Mouse (Mus musculus) limb, embryonic 10.5 days (tissue): ENCODE results near the gene Stil. TPM values are rescaled to one million over a fixed set of nuclear protein-coding genes. Genes with fewer than 3 reads are reported as not detected.
A peak's percentile ranks its signal among the peaks of the same experiment; 100 is the strongest.

Source experiments
- DNase-seq: peaks from one replicate; pipeline ENCODE4 v3.0.0-alpha.2; 2017; ENCODE audit warnings: low spot score
- H3K27ac ChIP-seq: fragments of 300-500 bp; sonication (generic); 2 replicates; pipeline ENCODE4 v1.5.1; 2016; ENCODE audit warnings: mild to moderate bottlenecking
- H3K27me3 ChIP-seq: fragments of 300-500 bp; sonication (generic); 2 replicates; pipeline ENCODE4 v1.6.1; 2016; ENCODE audit warnings: low read depth, mild to moderate bottlenecking; ENCODE audit not compliant: poor library complexity, severe bottlenecking
- H3K36me3 ChIP-seq: fragments of 300-500 bp; sonication (generic); 2 replicates; pipeline ENCODE4 v1.6.1; 2016; ENCODE audit warnings: mild to moderate bottlenecking, moderate library complexity
- H3K4me1 ChIP-seq: fragments of 300-500 bp; sonication (generic); 2 replicates; pipeline ENCODE4 v1.6.1; 2016
- H3K4me3 ChIP-seq: fragments of 300-500 bp; sonication (generic); 2 replicates; pipeline ENCODE4 v1.5.1; 2016; ENCODE audit warnings: mild to moderate bottlenecking, moderate library complexity
- H3K9me3 ChIP-seq: fragments of 300-500 bp; sonication (generic); replicated peaks from 2 replicates; pipeline ENCODE4 v1.6.1; 2016; ENCODE audit warnings: mild to moderate bottlenecking
- WGBS: fragments of 180-500 bp; shearing (Covaris S2); methylation state at CpG from one replicate; pipeline ENCODE4 v1.1.7; 2016; 5-methylcytosine and 5-hydroxymethylcytosine counted together
- polyA plus RNA-seq: library from polyadenylated mRNA; unstranded; fragments of >200 nt; fragmentation: Nextera tagmentation; extraction: Ambion mirVana; gene quantifications from 2 replicates; pipeline ENCODE4 v1.2.1, GENCODE M21; 2016

The Stil gene
- polyA plus RNA-seq, 1 experiment from 2014 or later = 19.8 TPM

DNA sequence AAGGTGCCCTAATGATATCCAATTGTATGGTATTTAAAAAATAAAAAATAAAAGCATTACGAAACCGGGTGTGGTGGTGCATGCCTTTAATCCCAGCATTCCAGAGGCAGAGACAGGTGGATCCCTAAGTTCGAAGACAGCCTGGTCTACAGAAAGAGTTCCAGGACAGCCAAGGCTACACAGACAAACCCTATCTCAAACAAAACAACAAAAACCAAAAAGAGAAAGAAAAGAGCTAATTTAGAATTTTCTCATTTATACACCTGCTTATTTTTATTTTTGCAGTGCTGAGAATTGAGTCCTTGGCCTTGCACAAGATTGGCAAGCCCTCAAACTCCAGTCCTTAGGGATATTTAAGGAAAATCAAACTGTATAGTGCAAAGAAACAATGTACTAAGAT is 55.7 kb downstream of the Stil start:
- no peak for DNase-seq
- 12% methylated on average over 3 of the region's 3 CpGs for WGBS
- H3K4me1 ChIP-seq = peaks cover 32% of the 10 kb centered on the region
- no peak overlapping the region for H3K27ac ChIP-seq
- H3K4me3 ChIP-seq = no peak overlapping the region
- no peaks in the 10 kb centered on the region for H3K9me3 ChIP-seq
- no peaks in the 10 kb centered on the region for H3K36me3 ChIP-seq
- H3K27me3 ChIP-seq = peaks cover 100% of the 10 kb centered on the region

- Histone ChIP-seq H3K4me1 (peaks cover 32% of the 10 kb centered on the region), H3K27me3 (peaks cover 100% of the 10 kb centered on the region), H3K27ac (peak within 1 kb of the TSS; percentile 75), H3K9me3 (no peaks in the 10 kb centered on the region), H3K36me3 (no peaks in the 10 kb centered on the region), H3K4me3 (peak within 1 kb of the TSS; percentile 46)
- WGBS = under 1% methylated on average over 60 of the region's 60 CpGs
- peak; percentile 73 for DNase-seq
Observed at GRCm38 (mm10) chr4:115056371-115056920, 56.5 kb downstream of the Stil start, which contains the start of gene Tal1. TSS of gene Tal1 (plus strand) at chr4:115056426.

- peak; percentile 77 for DNase-seq
- Histone ChIP-seq H3K4me3 (peak overlapping the region; percentile 46), H3K27ac (peak overlapping the region; percentile 75), H3K4me1 (peaks cover 31% of the 10 kb centered on the region), H3K9me3 (no peaks in the 10 kb centered on the region), H3K36me3 (no peaks in the 10 kb centered on the region), H3K27me3 (peaks cover 100% of the 10 kb centered on the region)
- WGBS = under 1% methylated on average over 48 of the region's 48 CpGs
Observed at GRCm38 (mm10) chr4:115056921-115057673, 57.1 kb downstream of the Stil start.

DNA sequence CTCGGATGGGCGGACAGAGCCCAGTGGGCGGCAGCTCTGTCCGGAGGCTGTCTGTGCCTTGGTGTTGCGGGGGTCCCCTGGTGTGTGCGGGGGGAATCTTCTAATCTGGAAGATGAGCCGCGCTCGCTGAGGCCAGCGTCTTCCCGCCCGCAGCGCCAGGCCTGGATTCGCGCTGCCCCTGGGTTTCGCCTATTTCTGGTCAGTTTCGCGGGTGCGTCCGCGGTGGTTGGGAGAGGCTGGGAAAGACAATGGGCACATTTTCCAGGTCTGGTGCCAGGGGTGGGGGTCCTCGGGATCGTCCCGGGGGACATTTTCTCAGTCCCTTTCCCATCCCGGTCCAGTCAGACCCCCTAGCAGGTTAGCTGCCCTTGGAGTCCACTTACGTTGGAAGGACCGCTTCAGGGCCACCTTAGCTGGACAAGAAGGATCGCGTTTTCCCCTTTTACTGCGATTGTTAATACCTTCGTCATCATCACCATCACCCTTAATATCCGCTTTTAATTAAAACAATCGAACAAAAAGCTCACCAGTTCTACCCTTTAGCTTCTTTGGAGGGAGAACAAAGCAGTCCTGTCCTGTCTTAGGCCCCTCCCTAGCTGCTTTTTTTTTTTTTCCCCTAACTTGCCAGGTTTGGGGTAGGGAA is 57.8 kb downstream of the Stil start:
- peaks cover 100% of the 10 kb centered on the region for H3K27me3 ChIP-seq
- H3K36me3 ChIP-seq = no peaks in the 10 kb centered on the region
- H3K27ac ChIP-seq = peak overlapping the region; percentile 75
- WGBS = under 1% methylated on average over 33 of the region's 33 CpGs
- no peaks in the 10 kb centered on the region for H3K9me3 ChIP-seq
- peak; percentile 72 for DNase-seq
- peaks cover 28% of the 10 kb centered on the region for H3K4me1 ChIP-seq
- peak overlapping the region; percentile 46 for H3K4me3 ChIP-seq

GRCm38 (mm10) chr4:115058317-115058761 is 58.4 kb downstream of the Stil start:
- H3K4me3 ChIP-seq = peak overlapping the region; percentile 46; the same call in 1 of the 2 replicates
- 1% methylated on average over 20 of the region's 20 CpGs for WGBS
- DNase-seq = peak; percentile 54

GRCm38 (mm10) chr4:115058871-115059590 is 59.1 kb downstream of the Stil start:
- WGBS = 2% methylated on average over 23 of the region's 23 CpGs
- DNase-seq = peak; percentile 60
- Histone ChIP-seq H3K27me3 (peaks cover 100% of the 10 kb centered on the region), H3K9me3 (no peaks in the 10 kb centered on the region), H3K36me3 (no peaks in the 10 kb centered on the region), H3K4me3 (peak overlapping the region; percentile 46), H3K4me1 (peaks cover 36% of the 10 kb centered on the region), H3K27ac (peak overlapping the region; percentile 62)

More at GRCm38 (mm10) chr4:115058317-115058761, 58.4 kb downstream of the Stil start:
- Histone ChIP-seq H3K27me3 (peaks cover 100% of the 10 kb centered on the region), H3K36me3 (no peaks in the 10 kb centered on the region), H3K4me1 (peaks cover 29% of the 10 kb centered on the region), H3K9me3 (no peaks in the 10 kb centered on the region), H3K27ac (no peak overlapping the region)

- Histone ChIP-seq H3K4me3 (peak overlapping the region; percentile 46), H3K9me3 (no peaks in the 10 kb centered on the region), H3K36me3 (no peaks in the 10 kb centered on the region), H3K27me3 (peaks cover 100% of the 10 kb centered on the region), H3K4me1 (peaks cover 37% of the 10 kb centered on the region), H3K27ac (peak overlapping the region; percentile 62)
- 4% methylated on average over 12 of the region's 12 CpGs for WGBS
- DNase-seq = peak; percentile 51
Observed at GRCm38 (mm10) chr4:115059871-115060270, 59.9 kb downstream of the Stil start.

GRCm38 (mm10) chr4:115060753-115061152 is 60.8 kb downstream of the Stil start:
- DNase-seq = no peak
- peak overlapping the region; percentile 46; the same call in 1 of the 2 replicates for H3K4me3 ChIP-seq
- no peaks in the 10 kb centered on the region for H3K9me3 ChIP-seq
- 15% methylated on average over 3 of the region's 3 CpGs for WGBS
- H3K36me3 ChIP-seq = no peaks in the 10 kb centered on the region
- no peak overlapping the region for H3K27ac ChIP-seq
- peaks cover 100% of the 10 kb centered on the region for H3K27me3 ChIP-seq
- peaks cover 37% of the 10 kb centered on the region for H3K4me1 ChIP-seq

DNA sequence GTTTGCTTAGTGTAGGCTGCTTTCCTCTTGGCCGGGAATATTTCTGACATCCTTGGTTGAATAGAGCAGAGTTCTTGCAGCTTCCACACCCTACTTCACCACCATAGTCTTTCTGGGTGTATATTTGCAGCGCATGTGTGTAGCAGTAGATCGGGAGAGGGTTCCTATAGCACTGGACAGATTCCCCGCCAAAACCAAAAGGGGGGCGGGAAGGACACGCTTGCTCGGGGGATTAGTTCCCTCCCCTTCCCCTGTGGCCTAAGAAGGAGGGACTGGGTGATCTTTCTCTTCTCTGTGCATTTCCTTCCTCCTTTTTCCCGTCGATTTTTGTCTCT is 62.5 kb downstream of the Stil start:
- Histone ChIP-seq H3K27ac (no peak overlapping the region), H3K27me3 (peaks cover 100% of the 10 kb centered on the region), H3K9me3 (no peaks in the 10 kb centered on the region), H3K4me3 (peak overlapping the region; percentile 61), H3K36me3 (no peaks in the 10 kb centered on the region), H3K4me1 (peaks cover 24% of the 10 kb centered on the region)
- 3% methylated on average over 9 of the region's 9 CpGs for WGBS
- peak; percentile 54 for DNase-seq

- Histone ChIP-seq H3K36me3 (no peaks in the 10 kb centered on the region), H3K9me3 (no peaks in the 10 kb centered on the region), H3K4me3 (peak overlapping the region; percentile 61), H3K27me3 (peaks cover 100% of the 10 kb centered on the region), H3K27ac (peak overlapping the region; percentile 62), H3K4me1 (peaks cover 20% of the 10 kb centered on the region)
- WGBS = under 1% methylated on average over 58 of the region's 58 CpGs
- DNase-seq = peak; percentile 79
Observed at GRCm38 (mm10) chr4:115062875-115063517, 63.0 kb downstream of the Stil start.

DNA sequence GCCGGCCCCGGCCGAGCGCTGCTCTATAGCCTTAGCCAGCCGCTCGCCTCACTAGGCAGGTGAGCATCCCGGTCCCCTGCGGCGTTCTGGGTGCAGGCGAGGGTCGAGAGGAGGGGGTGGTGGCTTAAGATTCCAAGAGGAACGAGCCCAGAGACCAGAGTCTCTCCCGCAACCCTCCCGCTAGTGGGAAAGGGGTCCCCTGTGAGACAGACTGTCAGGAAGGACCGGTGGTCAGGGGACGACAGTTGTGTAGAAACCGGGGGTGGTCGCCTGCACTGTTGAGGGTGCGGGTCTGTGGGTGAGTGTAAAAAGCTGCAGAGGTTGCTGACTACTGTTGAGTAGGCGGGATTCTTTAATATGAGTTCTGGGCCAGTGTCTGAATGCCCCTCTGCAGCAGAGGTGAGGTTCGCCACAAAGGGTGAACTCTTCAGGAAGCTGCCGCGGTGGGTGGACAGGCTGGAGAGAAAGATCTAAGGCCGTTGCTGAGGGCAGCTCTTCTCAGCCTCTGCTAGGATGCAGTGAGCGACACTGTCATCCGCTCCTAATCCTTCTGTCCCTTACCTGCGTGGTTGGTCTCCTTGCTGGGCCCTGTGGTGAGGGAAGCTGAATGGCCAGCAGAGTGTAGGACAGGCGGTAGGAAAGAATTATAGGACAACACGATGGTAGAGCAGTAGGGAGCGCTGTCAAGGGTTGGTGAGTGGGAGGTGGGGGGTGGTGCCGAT is 63.7 kb downstream of the Stil start:
- H3K9me3 ChIP-seq = no peaks in the 10 kb centered on the region
- peaks cover 100% of the 10 kb centered on the region for H3K27me3 ChIP-seq
- no peaks in the 10 kb centered on the region for H3K36me3 ChIP-seq
- peaks cover 20% of the 10 kb centered on the region for H3K4me1 ChIP-seq
- no peak for DNase-seq
- peak overlapping the region; percentile 61 for H3K4me3 ChIP-seq
- 1% methylated on average over 31 of the region's 31 CpGs for WGBS
- H3K27ac ChIP-seq = peak overlapping the region; percentile 62

- Histone ChIP-seq H3K36me3 (no peaks in the 10 kb centered on the region), H3K4me1 (peaks cover 7% of the 10 kb centered on the region; the same call in 1 of the 2 replicates), H3K27me3 (peaks cover 45% of the 10 kb centered on the region), H3K27ac (no peak overlapping the region), H3K9me3 (no peaks in the 10 kb centered on the region), H3K4me3 (no peak overlapping the region)
- 33% methylated on average over 1 of the region's 1 CpGs for WGBS
- no peak for DNase-seq
Observed at GRCm38 (mm10) chr4:115071668-115072067, 71.7 kb downstream of the Stil start.
